ENCODE assay signal across 7 mouse cellular contexts in genomic region chr17:74338225-74338931, GRCm38 (mm10). TPM values are rescaled to one million over a fixed set of nuclear protein-coding genes. Genes with fewer than 3 reads are reported as not detected.
A peak's percentile ranks its signal among the peaks of the same experiment; 100 is the strongest.
DNase-seq lines count a peak whose midpoint lies in the region; ATAC-seq lines count a peak whose summit lies in the region.

No protein-coding gene starts in this region.

- H3K4me2 ChIP-seq in intestine, embryonic 16.5 days (ENCODE audit: low read depth, low read length), result peak overlapping the region; percentile 76
- peak overlapping the region; percentile 58 for H3K4me2 ChIP-seq in midbrain, embryonic 11.5 days

- no peaks in the 10 kb centered on the region for H3K36me3 ChIP-seq in intestine, embryonic 16.5 days (ENCODE audit: control insufficient read depth, insufficient read depth, low read length)
- no peaks in the 10 kb centered on the region for H3K36me3 ChIP-seq in midbrain, embryonic 11.5 days (ENCODE audit: control insufficient read depth, insufficient read depth, low read length)

- H3K27ac ChIP-seq in intestine, embryonic 16.5 days (ENCODE audit: low read length), result peak overlapping the region; percentile 96
- peak overlapping the region; percentile 97 for H3K27ac ChIP-seq in midbrain, embryonic 11.5 days (ENCODE audit: low read depth, low read length)

- WGBS in intestine, embryonic 16.5 days, result under 1% methylated on average over 50 of the region's 50 CpGs
- under 1% methylated on average over 44 of the region's 50 CpGs for WGBS in midbrain, embryonic 11.5 days

- H3K4me1 ChIP-seq in intestine, embryonic 16.5 days (ENCODE audit: control insufficient read depth, insufficient read depth, low read length), result peaks cover 21% of the 10 kb centered on the region
- peaks cover 16% of the 10 kb centered on the region for H3K4me1 ChIP-seq in midbrain, embryonic 11.5 days (ENCODE audit: control insufficient read depth, insufficient read depth, low read length)

- peak overlapping the region; percentile 90 for H3K4me3 ChIP-seq in intestine, embryonic 16.5 days (ENCODE audit: low read length)
- H3K4me3 ChIP-seq in midbrain, embryonic 11.5 days (ENCODE audit: low read depth, low read length), result peak overlapping the region; percentile 97

- peak; percentile 98 for DNase-seq in adrenal gland, adult 2 months
- peak; percentile 94 for DNase-seq in embryo, embryonic 11.5 days (ENCODE audit: low read depth, low spot score)
- peak; percentile 90 to 92 for DNase-seq in gastrocnemius, postnatal 36 days
- DNase-seq in left cerebral cortex, postnatal 36 days (ENCODE audit: low spot score in 2 of 2), result peak; percentile 94
- peak; percentile 100 for DNase-seq in midbrain, embryonic 11.5 days (ENCODE audit: low spot score, missing footprints)
- peak; percentile 93 for DNase-seq in skeletal muscle tissue, adult 2 months (ENCODE audit: low read depth, low spot score)

- intact Hi-C loops in gastrocnemius, postnatal 36 days (cut with DNase I), result no loop called here
- intact Hi-C loops in left cerebral cortex, postnatal 36 days (cut with DNase I), result loop anchor here (2.0 kb wide), 2 partner anchors 44 to 56 kb away; partner anchors contain the start of genes Memo1 and Slc30a6

- H3K27me3 ChIP-seq in intestine, embryonic 16.5 days (replicated peaks; ENCODE audit: control insufficient read depth, insufficient read depth, low read length), result no peaks in the 10 kb centered on the region
- H3K27me3 ChIP-seq in midbrain, embryonic 11.5 days (ENCODE audit: control insufficient read depth, insufficient read depth, low read length), result no peaks in the 10 kb centered on the region

- peak overlapping the region; percentile 91 for H3K9ac ChIP-seq in intestine, embryonic 16.5 days (ENCODE audit: low read depth, low read length)
- peak overlapping the region; percentile 90 for H3K9ac ChIP-seq in midbrain, embryonic 11.5 days (ENCODE audit: low read length)

- H3K9me3 ChIP-seq in intestine, embryonic 16.5 days (ENCODE audit: control insufficient read depth, low read length), result no peaks in the 10 kb centered on the region
- H3K9me3 ChIP-seq in midbrain, embryonic 11.5 days (ENCODE audit: control insufficient read depth, low read length), result no peaks in the 10 kb centered on the region

- ATAC-seq in intestine, embryonic 16.5 days, result peak; percentile 98
- ATAC-seq in midbrain, embryonic 11.5 days (ENCODE audit: low FRiP score), result peak; percentile 96

RNA-seq across cellular contexts. Expression of gene Spast, which starts 0.4 kb away (rescaled TPM):
- total RNA-seq in adrenal gland, adult 2 months (2021), result 10 to 100 TPM; 26.1 to 33.4 TPM
- polyA plus RNA-seq in adrenal gland, adult 2 months (2012; rRNA removed), result 11.0 and 12.5 TPM in 2 replicates
- total RNA-seq in gastrocnemius, postnatal 36 days (2021), result 10 to 100 TPM; 41.3 to 44.0 TPM
- polyA plus RNA-seq in intestine, embryonic 16.5 days (2015; fragmentation: Nextera tagmentation; extraction: Ambion mirVana), result 8.5 and 8.8 TPM in 2 replicates
- total RNA-seq in left cerebral cortex, postnatal 36 days (2021), result 10 to 100 TPM; 54.2 to 56.3 TPM
- polyA plus RNA-seq in midbrain, embryonic 11.5 days (2014; fragmentation: Nextera tagmentation; extraction: Ambion mirVana), result 46.8 and 48.8 TPM in 2 replicates

RNA-seq across cellular contexts. Expression of gene Dpy30, which starts 14.6 kb away (rescaled TPM):
- 10 to 100 TPM; 78.9 to 85.8 TPM for total RNA-seq in adrenal gland, adult 2 months (2021)
- polyA plus RNA-seq in adrenal gland, adult 2 months (2012; rRNA removed), result 26.9 and 34.0 TPM in 2 replicates
- 10 to 100 TPM; 44.7 to 47.3 TPM for total RNA-seq in gastrocnemius, postnatal 36 days (2021)
- 216 and 246 TPM in 2 replicates for polyA plus RNA-seq in intestine, embryonic 16.5 days (2015; fragmentation: Nextera tagmentation; extraction: Ambion mirVana)
- 10 to 100 TPM; 42.1 to 43.4 TPM for total RNA-seq in left cerebral cortex, postnatal 36 days (2021)
- 276 and 277 TPM in 2 replicates for polyA plus RNA-seq in midbrain, embryonic 11.5 days (2014; fragmentation: Nextera tagmentation; extraction: Ambion mirVana)

RNA-seq across cellular contexts. Expression of gene Memo1, which starts 43.1 kb away (rescaled TPM):
- total RNA-seq in adrenal gland, adult 2 months (2021), result 100 to 1,000 TPM; 100 to 104 TPM
- polyA plus RNA-seq in adrenal gland, adult 2 months (2012; rRNA removed), result 57.4 and 61.3 TPM in 2 replicates
- total RNA-seq in gastrocnemius, postnatal 36 days (2021), result 10 to 100 TPM; 53.7 to 54.6 TPM
- polyA plus RNA-seq in intestine, embryonic 16.5 days (2015; fragmentation: Nextera tagmentation; extraction: Ambion mirVana), result 63.6 and 70.2 TPM in 2 replicates
- 10 to 100 TPM; 38.0 to 53.5 TPM for total RNA-seq in left cerebral cortex, postnatal 36 days (2021)
- polyA plus RNA-seq in midbrain, embryonic 11.5 days (2014; fragmentation: Nextera tagmentation; extraction: Ambion mirVana), result 85.9 and 90.2 TPM in 2 replicates

RNA-seq across cellular contexts. Expression of gene Slc30a6, which starts 57.0 kb away (rescaled TPM):
- total RNA-seq in adrenal gland, adult 2 months (2021), result 10 to 100 TPM; 27.2 to 29.4 TPM
- 10.3 and 12.0 TPM in 2 replicates for polyA plus RNA-seq in adrenal gland, adult 2 months (2012; rRNA removed)
- total RNA-seq in gastrocnemius, postnatal 36 days (2021), result 1 to 10 TPM; 4.3 to 7.0 TPM
- 43.0 and 45.9 TPM in 2 replicates for polyA plus RNA-seq in intestine, embryonic 16.5 days (2015; fragmentation: Nextera tagmentation; extraction: Ambion mirVana)
- total RNA-seq in left cerebral cortex, postnatal 36 days (2021), result 10 to 100 TPM; 12.5 to 18.8 TPM
- 28.1 and 30.2 TPM in 2 replicates for polyA plus RNA-seq in midbrain, embryonic 11.5 days (2014; fragmentation: Nextera tagmentation; extraction: Ambion mirVana)

Comparison
In these comparisons a context has a peak if more than half of its experiments do, and no peak if none do; other contexts are left out.
1. Peak in every context shown above with its lines: DNase-seq, ATAC-seq, H3K4me3 ChIP-seq and H3K27ac ChIP-seq.